Mouse (Mus musculus): ENCODE results near the gene Ormdl3. TPM values are rescaled to one million over a fixed set of nuclear protein-coding genes. Genes with fewer than 3 reads are reported as not detected.

The Ormdl3 gene
- polyA plus RNA-seq, 1 experiment from 2014 or later = 14.9 TPM

Other genes starting within 250 kb of the Ormdl3 start
- gene Ppp1r1b, start 239.0 kb downstream of the Ormdl3 start, polyA plus RNA-seq (2014; fragmentation: Nextera tagmentation; extraction: Ambion mirVana) = 3.0 and 3.3 TPM in 2 replicates
- 33.9 and 36.8 TPM in 2 replicates for gene Stard3, start 229.0 kb downstream of the Ormdl3 start, polyA plus RNA-seq (2014; fragmentation: Nextera tagmentation; extraction: Ambion mirVana)
- not detected in 2 replicates for gene Tcap, start 203.6 kb downstream of the Ormdl3 start, polyA plus RNA-seq (2014; fragmentation: Nextera tagmentation; extraction: Ambion mirVana)
- 3.0 and 3.4 TPM in 2 replicates for gene Pnmt, start 200.9 kb downstream of the Ormdl3 start, polyA plus RNA-seq (2014; fragmentation: Nextera tagmentation; extraction: Ambion mirVana)
- gene Pgap3, start 186.9 kb downstream of the Ormdl3 start, polyA plus RNA-seq (2014; fragmentation: Nextera tagmentation; extraction: Ambion mirVana) = 6.4 and 6.9 TPM in 2 replicates
- 8.9 and 10.2 TPM in 2 replicates for gene Erbb2, start 174.9 kb downstream of the Ormdl3 start, polyA plus RNA-seq (2014; fragmentation: Nextera tagmentation; extraction: Ambion mirVana)
- gene Mien1, start 148.4 kb downstream of the Ormdl3 start, polyA plus RNA-seq (2014; fragmentation: Nextera tagmentation; extraction: Ambion mirVana) = 242 and 256 TPM in 2 replicates
- 1.1 and 1.3 TPM in 2 replicates for gene Grb7, start 141.0 kb downstream of the Ormdl3 start, polyA plus RNA-seq (2014; fragmentation: Nextera tagmentation; extraction: Ambion mirVana)
- 0.24 and 0.33 TPM in 2 replicates for gene Ikzf3, start 41.3 kb downstream of the Ormdl3 start, polyA plus RNA-seq (2014; fragmentation: Nextera tagmentation; extraction: Ambion mirVana)
- not detected in 2 replicates for gene Zpbp2, start 36.3 kb downstream of the Ormdl3 start, polyA plus RNA-seq (2014; fragmentation: Nextera tagmentation; extraction: Ambion mirVana)
- gene Lrrc3c, start 10.9 kb upstream of the Ormdl3 start, polyA plus RNA-seq (2014; fragmentation: Nextera tagmentation; extraction: Ambion mirVana) = not detected in 2 replicates
- 0.20 and 0.80 TPM in 2 replicates for gene Gm12355, start 38.3 kb upstream of the Ormdl3 start, polyA plus RNA-seq (2014; fragmentation: Nextera tagmentation; extraction: Ambion mirVana)
- not detected in 2 replicates for gene Gsdma3, start 39.0 kb upstream of the Ormdl3 start, polyA plus RNA-seq (2014; fragmentation: Nextera tagmentation; extraction: Ambion mirVana)
- not detected in 2 replicates for gene Gsdma2, start 59.4 kb upstream of the Ormdl3 start, polyA plus RNA-seq (2014; fragmentation: Nextera tagmentation; extraction: Ambion mirVana)
- not detected in 2 replicates for gene Gsdma, start 77.0 kb upstream of the Ormdl3 start, polyA plus RNA-seq (2014; fragmentation: Nextera tagmentation; extraction: Ambion mirVana)
- gene Psmd3, start 95.2 kb upstream of the Ormdl3 start, polyA plus RNA-seq (2014; fragmentation: Nextera tagmentation; extraction: Ambion mirVana) = 130 and 141 TPM in 2 replicates
- not detected in 2 replicates for gene Csf3, start 113.9 kb upstream of the Ormdl3 start, polyA plus RNA-seq (2014; fragmentation: Nextera tagmentation; extraction: Ambion mirVana)
- 58.4 and 62.7 TPM in 2 replicates for gene Med24, start 142.1 kb upstream of the Ormdl3 start, polyA plus RNA-seq (2014; fragmentation: Nextera tagmentation; extraction: Ambion mirVana)
- 165 and 181 TPM in 2 replicates for gene Thra, start 153.3 kb upstream of the Ormdl3 start, polyA plus RNA-seq (2014; fragmentation: Nextera tagmentation; extraction: Ambion mirVana)
- 3.4 and 4.1 TPM in 2 replicates for gene Nr1d1, start 188.0 kb upstream of the Ormdl3 start, polyA plus RNA-seq (2014; fragmentation: Nextera tagmentation; extraction: Ambion mirVana)
- 23.6 and 24.1 TPM in 2 replicates for gene Msl1, start 208.1 kb upstream of the Ormdl3 start, polyA plus RNA-seq (2014; fragmentation: Nextera tagmentation; extraction: Ambion mirVana)
- gene Casc3, start 217.5 kb upstream of the Ormdl3 start, polyA plus RNA-seq (2014; fragmentation: Nextera tagmentation; extraction: Ambion mirVana) = 49.3 and 57.4 TPM in 2 replicates
- gene Rapgefl1, start 249.4 kb upstream of the Ormdl3 start, polyA plus RNA-seq (2014; fragmentation: Nextera tagmentation; extraction: Ambion mirVana) = 12.0 and 12.9 TPM in 2 replicates